Mouse (Mus musculus) neural tube, embryonic 12.5 days (tissue): ENCODE results near the gene Olfr1272. TPM values are rescaled to one million over a fixed set of nuclear protein-coding genes. Genes with fewer than 3 reads are reported as not detected.
"Not testable (repeated sequence)": the region's sequence is repeated elsewhere in the genome, so short reads cannot be mapped to it uniquely, and the experiment has no call there.

Experiments used
- ATAC-seq: fragments of 200-750 bp; cut with Nextera tagmentation; 2 replicates; pipeline ENCODE4 v1.8.0; 2017; ENCODE audit warnings: low read depth, mild to moderate bottlenecking, moderate TSS enrichment, moderate library complexity; ENCODE audit not compliant: low FRiP score
- H3K27ac ChIP-seq: fragments of 300-500 bp; sonication (generic); 2 replicates; pipeline ENCODE4 v1.5.1; 2016
- H3K27me3 ChIP-seq: fragments of 300-500 bp; sonication (generic); replicated peaks from 2 replicates; pipeline ENCODE4 v1.6.1; 2016; ENCODE audit warnings: mild to moderate bottlenecking
- H3K36me3 ChIP-seq: fragments of 300-500 bp; sonication (generic); 2 replicates; pipeline ENCODE4 v1.6.1; 2016; ENCODE audit warnings: mild to moderate bottlenecking
- H3K4me1 ChIP-seq: fragments of 300-500 bp; sonication (generic); 2 replicates; pipeline ENCODE4 v1.6.1; 2016
- H3K4me2 ChIP-seq: fragments of 300-500 bp; sonication (generic); replicated peaks from 2 replicates; pipeline ENCODE4 v1.6.1; 2016; ENCODE audit warnings: mild to moderate bottlenecking
- H3K4me3 ChIP-seq: fragments of 300-500 bp; sonication (generic); 2 replicates; pipeline ENCODE4 v1.5.1; 2016
- H3K9ac ChIP-seq: fragments of 300-500 bp; sonication (generic); 2 replicates; pipeline ENCODE4 v1.6.1; 2016; ENCODE audit warnings: mild to moderate bottlenecking
- H3K9me3 ChIP-seq: fragments of 300-500 bp; sonication (generic); 2 replicates; pipeline ENCODE4 v1.6.1; 2016; ENCODE audit warnings: mild to moderate bottlenecking
- WGBS: fragments of 180-500 bp; shearing (Covaris S2); methylation state at CpG from one replicate; pipeline ENCODE4 v1.1.7; 2016; 5-methylcytosine and 5-hydroxymethylcytosine counted together
- polyA plus RNA-seq: library from polyadenylated mRNA; unstranded; fragments of >200 nt; fragmentation: Nextera tagmentation; extraction: Ambion mirVana; gene quantifications from 2 replicates; pipeline ENCODE4 v1.2.1, GENCODE M21; 2016

The Olfr1272 gene
- polyA plus RNA-seq = not detected in 2 replicates

- Histone ChIP-seq H3K4me1 (no peaks in the 10 kb centered on the region), H3K27ac (no peak within 1 kb of the TSS), H3K4me3 (no peak within 1 kb of the TSS), H3K4me2 (no peak within 1 kb of the TSS), H3K36me3 (no peaks in the 10 kb centered on the region), H3K9me3 (no peaks in the 10 kb centered on the region), H3K9ac (no peak within 1 kb of the TSS), H3K27me3 (no peaks in the 10 kb centered on the region)
- no peak for ATAC-seq
- 80% methylated on average over 6 of the region's 6 CpGs for WGBS
Measured at GRCm38 (mm10) chr2:90292741-90293140, at the start of gene Olfr1272. Olfr1272 (minus strand) TSS chr2:90292841.

GRCm38 (mm10) chr2:90321900-90322299, 29.3 kb upstream of the Olfr1272 start, which contains the start of gene Gm13769:
Gm13769 (plus strand) TSS chr2:90322200.
- not testable (repeated sequence) for H3K4me2 ChIP-seq, H3K4me1 ChIP-seq

GRCm38 (mm10) chr2:90270932-90271331, 21.7 kb downstream of the Olfr1272 start, which contains the start of gene Olfr1271:
Olfr1271 (minus strand) TSS chr2:90271032.
- Histone ChIP-seq H3K9me3 (no peaks in the 10 kb centered on the region), H3K9ac (no peak within 1 kb of the TSS), H3K27ac (no peak within 1 kb of the TSS), H3K4me2 (no peak within 1 kb of the TSS), H3K27me3 (no peaks in the 10 kb centered on the region), H3K36me3 (no peaks in the 10 kb centered on the region), H3K4me3 (no peak within 1 kb of the TSS), H3K4me1 (no peaks in the 10 kb centered on the region)
- 93% methylated on average over 2 of the region's 2 CpGs for whole genome bisulfite sequencing
- no peak for ATAC-seq

More at GRCm38 (mm10) chr2:90321900-90322299, 29.3 kb upstream of the Olfr1272 start, which contains the start of gene Gm13769:
- not testable (repeated sequence) for H3K9ac ChIP-seq, H3K27me3 ChIP-seq, H3K9me3 ChIP-seq, H3K36me3 ChIP-seq, ATAC-seq, H3K27ac ChIP-seq, H3K4me3 ChIP-seq
- WGBS = no CpG with 5 or more reads among the region's 6 CpGs

GRCm38 (mm10) chr2:90257492-90257891, 35.1 kb downstream of the Olfr1272 start, which contains the start of gene Olfr142:
Olfr142 (minus strand) TSS chr2:90257592.
- no peaks in the 10 kb centered on the region for H3K9me3 ChIP-seq
- no peak within 1 kb of the TSS for H3K4me3 ChIP-seq
- H3K27ac ChIP-seq = no peak within 1 kb of the TSS
- H3K36me3 ChIP-seq = no peaks in the 10 kb centered on the region
- H3K4me1 ChIP-seq = no peaks in the 10 kb centered on the region
- WGBS = 94% methylated on average over 4 of the region's 4 CpGs
- no peak within 1 kb of the TSS for H3K4me2 ChIP-seq
- no peak for ATAC-seq
- no peak within 1 kb of the TSS for H3K9ac ChIP-seq
- no peaks in the 10 kb centered on the region for H3K27me3 ChIP-seq

Other genes with a start within 250 kb of the Olfr1272 start
- gene Olfr140, start 229.2 kb downstream of the Olfr1272 start, polyA plus RNA-seq = not detected in 2 replicates
- gene Olfr1269, start 171.4 kb downstream of the Olfr1272 start, polyA plus RNA-seq = not detected in 2 replicates
- gene Olfr32, start 150.5 kb downstream of the Olfr1272 start, polyA plus RNA-seq = not detected in 2 replicates
- gene Olfr1270, start 139.8 kb downstream of the Olfr1272 start, polyA plus RNA-seq = not detected in 2 replicates
- not detected in 2 replicates for gene Olfr1506, start 68.3 kb downstream of the Olfr1272 start, polyA plus RNA-seq
- not detected in 2 replicates for gene Olfr142, start 35.2 kb downstream of the Olfr1272 start, polyA plus RNA-seq
- gene Olfr1271, start 21.8 kb downstream of the Olfr1272 start, polyA plus RNA-seq = not detected in 2 replicates
- gene Gm13769, start 29.4 kb upstream of the Olfr1272 start, polyA plus RNA-seq = 0.08 TPM in 1 of 2 replicates, not detected in the other
- not detected in 2 replicates for gene Olfr1274-ps, start 105.8 kb upstream of the Olfr1272 start, polyA plus RNA-seq